Mouse (Mus musculus) liver, embryonic 14.5 days (tissue): ENCODE measurements at regions not wholly inside any gene's neighbourhood (a gene's known extent, or its start where the extent isn't known, plus 50 kb on each side); places are given as distances from the start of the nearest gene placed in this dataset.

Source experiments
- CTCF ChIP-seq: IDR thresholded peaks from 2 replicates; pipeline ENCODE4 v1.5.1; 2016; ENCODE audit warnings: antibody characterized with exemption, low read depth, control low read depth
- EP300 ChIP-seq: IDR thresholded peaks from 2 replicates; pipeline ENCODE4 v1.6.1; 2016; ENCODE audit warnings: antibody characterized with exemption, low read depth

DNA sequence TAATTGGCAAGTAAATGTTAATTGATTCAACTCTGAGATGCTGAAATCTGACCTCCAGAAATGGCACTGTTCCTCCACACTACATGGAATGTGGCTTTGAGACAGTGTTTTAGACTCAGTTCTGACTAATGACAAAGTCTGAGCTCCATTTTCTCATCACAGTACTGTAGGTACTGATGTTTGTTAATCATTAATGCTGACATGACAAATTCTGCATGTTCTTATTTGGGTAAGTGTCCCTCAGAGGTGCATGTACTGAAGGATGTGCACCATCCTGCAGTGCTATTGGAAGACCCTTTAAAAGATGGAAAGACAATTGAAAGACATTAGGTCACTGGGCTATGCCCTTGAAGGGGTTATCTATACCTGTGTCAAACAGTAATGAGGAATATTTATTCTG is 222.1 kb upstream of the Gmds start:
- TF ChIP-seq CTCF (no peak), EP300 (no peak)
